Mouse (Mus musculus) stomach, embryonic 16.5 days (tissue): ENCODE measurements around the gene Gli2. TPM values are rescaled to one million over a fixed set of nuclear protein-coding genes. Genes with fewer than 3 reads are reported as not detected.

Source experiments
- ATAC-seq: fragments of 200-750 bp; cut with Nextera tagmentation; 2 replicates; pipeline ENCODE4 v1.8.0; 2017; ENCODE audit warnings: moderate number of reproducible peaks, moderate TSS enrichment; ENCODE audit not compliant: insufficient read depth, low FRiP score
- H3K27ac ChIP-seq: fragments of 300-500 bp; sonication (generic); 2 replicates; pipeline ENCODE4 v1.5.1; 2014; ENCODE audit warnings: low read length
- H3K27me3 ChIP-seq: fragments of 300-500 bp; sonication (generic); 2 replicates; pipeline ENCODE4 v1.6.1; 2014; ENCODE audit warnings: low read length, control low read depth, mixed read lengths; ENCODE audit not compliant: control insufficient read depth, insufficient read depth
- H3K36me3 ChIP-seq: fragments of 300-500 bp; sonication (generic); 2 replicates; pipeline ENCODE4 v1.6.1; 2014; ENCODE audit warnings: low read length; ENCODE audit not compliant: control insufficient read depth, insufficient read depth
- H3K4me1 ChIP-seq: fragments of 300-500 bp; sonication (generic); 2 replicates; pipeline ENCODE4 v1.6.1; 2014; ENCODE audit warnings: low read length, control low read depth, mixed read lengths; ENCODE audit not compliant: control insufficient read depth, insufficient read depth
- H3K4me2 ChIP-seq: fragments of 300-500 bp; sonication (generic); 2 replicates; pipeline ENCODE4 v1.6.1; 2014; ENCODE audit warnings: low read depth, low read length, mixed read lengths
- H3K4me3 ChIP-seq: fragments of 300-500 bp; sonication (generic); replicated peaks from 2 replicates; pipeline ENCODE4 v1.5.1; 2014; ENCODE audit warnings: mild to moderate bottlenecking, low read length
- H3K9ac ChIP-seq: fragments of 300-500 bp; sonication (generic); 2 replicates; pipeline ENCODE4 v1.6.1; 2014; ENCODE audit warnings: low read length
- H3K9me3 ChIP-seq: fragments of 300-500 bp; sonication (generic); replicated peaks from 2 replicates; pipeline ENCODE4 v1.6.1; 2016; ENCODE audit warnings: low read length, control low read depth; ENCODE audit not compliant: control insufficient read depth
- WGBS: fragments of 180-500 bp; shearing (Covaris S2); extraction: QIAGEN DNeasy Blood & Tissue Kit; methylation state at CpG from one replicate; pipeline ENCODE4 v1.1.7; 2014; 5-methylcytosine and 5-hydroxymethylcytosine counted together
- polyA plus RNA-seq: library from polyadenylated mRNA; unstranded; fragments of >200 nt; fragmentation: Nextera tagmentation; extraction: Ambion mirVana; gene quantifications from 2 replicates; pipeline ENCODE4 v1.2.1, GENCODE M21; 2015

The Gli2 gene
- polyA plus RNA-seq, 1 experiment from 2014 or later = 9.7 TPM

- 42% methylated on average over 13 of the region's 13 CpGs for WGBS
- Histone ChIP-seq H3K4me3 (no peak overlapping the region), H3K9ac (no peak overlapping the region), H3K27ac (no peak overlapping the region), H3K36me3 (no peaks in the 10 kb centered on the region), H3K27me3 (0 out of 2 replicates have a peak, but pooled peaks cover 3% of the 10 kb centered on the region), H3K4me1 (peaks cover 30% of the 10 kb centered on the region), H3K9me3 (no peaks in the 10 kb centered on the region), H3K4me2 (no peak overlapping the region)
- ATAC-seq = no peak
These were observed 142.6 kb downstream of the Gli2 start for GRCm38 (mm10) chr1:118910693-118911426.

GRCm38 (mm10) chr1:118909051-118909450 is 144.4 kb downstream of the Gli2 start:
- H3K9me3 ChIP-seq = no peaks in the 10 kb centered on the region
- no peak overlapping the region for H3K4me3 ChIP-seq
- no peak overlapping the region for H3K4me2 ChIP-seq
- H3K36me3 ChIP-seq = no peaks in the 10 kb centered on the region
- peaks cover 33% of the 10 kb centered on the region for H3K4me1 ChIP-seq
- no peak for ATAC-seq
- no peak overlapping the region for H3K9ac ChIP-seq
- no peak overlapping the region for H3K27ac ChIP-seq
- WGBS = 84% methylated on average over 3 of the region's 3 CpGs
- H3K27me3 ChIP-seq = 0 out of 2 replicates have a peak, but pooled peaks cover 3% of the 10 kb centered on the region

GRCm38 (mm10) chr1:118907574-118907973 is 145.8 kb downstream of the Gli2 start:
- WGBS = 33% methylated on average over 9 of the region's 9 CpGs
- Histone ChIP-seq H3K4me2 (no peak overlapping the region), H3K27ac (peak overlapping the region; percentile 58), H3K27me3 (0 out of 2 replicates have a peak, but pooled peaks cover 2% of the 10 kb centered on the region), H3K9me3 (no peaks in the 10 kb centered on the region), H3K9ac (no peak overlapping the region), H3K4me1 (peaks cover 28% of the 10 kb centered on the region), H3K4me3 (no peak overlapping the region), H3K36me3 (no peaks in the 10 kb centered on the region)
- ATAC-seq = peak; percentile 59

GRCm38 (mm10) chr1:118905319-118905718 is 148.1 kb downstream of the Gli2 start:
- Histone ChIP-seq H3K9me3 (no peaks in the 10 kb centered on the region), H3K27me3 (no peaks in the 10 kb centered on the region), H3K36me3 (no peaks in the 10 kb centered on the region), H3K4me2 (no peak overlapping the region), H3K4me3 (no peak overlapping the region), H3K9ac (no peak overlapping the region), H3K27ac (no peak overlapping the region), H3K4me1 (peaks cover 28% of the 10 kb centered on the region)
- no peak for ATAC-seq
- WGBS = 57% methylated on average over 5 of the region's 5 CpGs

- Histone ChIP-seq H3K4me2 (no peak overlapping the region), H3K27ac (no peak overlapping the region), H3K36me3 (no peaks in the 10 kb centered on the region), H3K9me3 (no peaks in the 10 kb centered on the region), H3K9ac (no peak overlapping the region), H3K27me3 (no peaks in the 10 kb centered on the region), H3K4me3 (no peak overlapping the region), H3K4me1 (peaks cover 28% of the 10 kb centered on the region)
- no peak for ATAC-seq
- 47% methylated on average over 9 of the region's 9 CpGs for WGBS
These were observed 148.5 kb downstream of the Gli2 start for GRCm38 (mm10) chr1:118904909-118905308.

- WGBS = 67% methylated on average over 3 of the region's 3 CpGs
- Histone ChIP-seq H3K4me3 (no peak overlapping the region), H3K36me3 (no peaks in the 10 kb centered on the region), H3K27me3 (no peaks in the 10 kb centered on the region), H3K27ac (no peak overlapping the region), H3K9me3 (no peaks in the 10 kb centered on the region), H3K4me2 (no peak overlapping the region), H3K4me1 (peaks cover 28% of the 10 kb centered on the region), H3K9ac (no peak overlapping the region)
- ATAC-seq = no peak
These were observed 149.0 kb downstream of the Gli2 start for GRCm38 (mm10) chr1:118904431-118904830.

GRCm38 (mm10) chr1:118903742-118904141 is 149.7 kb downstream of the Gli2 start:
- no peaks in the 10 kb centered on the region for H3K9me3 ChIP-seq
- peaks cover 28% of the 10 kb centered on the region for H3K4me1 ChIP-seq
- H3K4me2 ChIP-seq = no peak overlapping the region
- H3K36me3 ChIP-seq = no peaks in the 10 kb centered on the region
- no peaks in the 10 kb centered on the region for H3K27me3 ChIP-seq
- ATAC-seq = no peak
- no peak overlapping the region for H3K9ac ChIP-seq
- H3K27ac ChIP-seq = no peak overlapping the region
- H3K4me3 ChIP-seq = no peak overlapping the region
- 89% methylated on average over 3 of the region's 3 CpGs for WGBS

- no peaks in the 10 kb centered on the region for H3K9me3 ChIP-seq
- H3K4me2 ChIP-seq = no peak overlapping the region
- no peaks in the 10 kb centered on the region for H3K36me3 ChIP-seq
- H3K4me1 ChIP-seq = peaks cover 12% of the 10 kb centered on the region
- H3K27me3 ChIP-seq = no peaks in the 10 kb centered on the region
- WGBS = 54% methylated on average over 7 of the region's 8 CpGs
- no peak overlapping the region for H3K9ac ChIP-seq
- no peak overlapping the region for H3K27ac ChIP-seq
- no peak; the same call in 1 of the 2 replicates for ATAC-seq
- H3K4me3 ChIP-seq = no peak overlapping the region
These were observed 151.4 kb downstream of the Gli2 start for GRCm38 (mm10) chr1:118901868-118902586.

GRCm38 (mm10) chr1:118898351-118898750 is 155.1 kb downstream of the Gli2 start:
- no peaks in the 10 kb centered on the region for H3K9me3 ChIP-seq
- 68% methylated on average over 3 of the region's 3 CpGs for WGBS
- H3K9ac ChIP-seq = no peak overlapping the region
- no peaks in the 10 kb centered on the region for H3K27me3 ChIP-seq
- ATAC-seq = no peak
- H3K4me2 ChIP-seq = no peak overlapping the region
- no peaks in the 10 kb centered on the region for H3K4me1 ChIP-seq
- no peak overlapping the region for H3K4me3 ChIP-seq
- H3K36me3 ChIP-seq = no peaks in the 10 kb centered on the region
- H3K27ac ChIP-seq = no peak overlapping the region
